15 mouse cellular contexts compared by ENCODE assay signal in the genomic region with DNA sequence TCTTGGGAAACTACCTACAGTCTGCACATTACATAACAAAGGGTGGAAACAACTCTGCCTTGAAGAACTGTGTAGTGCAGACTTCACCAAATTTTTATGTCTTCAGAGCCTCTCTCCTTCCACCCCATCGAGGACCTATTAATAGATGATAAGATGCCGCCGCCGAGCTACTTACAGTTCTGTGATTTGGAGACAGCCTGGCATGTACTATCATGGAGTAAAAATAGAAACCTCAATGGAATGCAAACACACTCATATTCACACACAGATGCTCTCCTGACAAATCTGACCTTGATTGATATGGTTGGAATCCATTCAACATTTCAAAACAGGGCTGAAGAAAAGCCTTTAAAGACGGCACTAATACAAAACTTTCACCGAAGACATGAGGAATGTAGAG.
DNase-seq lines count a peak whose midpoint lies in the region; ATAC-seq and TF ChIP-seq lines count a peak whose summit lies in the region.
"Had no signal": no experiment of that assay in that cellular context is flagged by ENCODE, and none has a peak within 500 bp of the region (broad histone marks: within the 10 kb centered on the region; RNA-seq: fewer than 3 reads in every experiment).

No protein-coding gene starts in this region.

- no peaks in the 10 kb centered on the region for H3K27me3 ChIP-seq in heart, embryonic 11.5 days (ENCODE audit: control insufficient read depth, insufficient read depth, low read length)
- H3K27me3 ChIP-seq in myocyte (ENCODE audit: control insufficient read depth, insufficient read depth, insufficient read length), result no peaks in the 10 kb centered on the region
- H3K27me3 ChIP-seq in stomach, postnatal 0 days (ENCODE audit: control insufficient read depth, insufficient read depth, low read length), result no peaks in the 10 kb centered on the region
- H3K27me3 ChIP-seq: hindbrain, embryonic 12.5 days; megakaryocyte, embryonic 14.5 days had no signal

- TF ChIP-seq EP300 in stomach, postnatal 0 days (optimal IDR thresholded peaks at IDR 0.05), result no peak

- TF ChIP-seq POLR2A in myocyte (IDR thresholded peaks at IDR 0.05; ENCODE audit: insufficient read length, low read depth), result no peak

- no peak overlapping the region for H3K4me3 ChIP-seq in heart, embryonic 11.5 days (ENCODE audit: low read depth, low read length)
- no peak overlapping the region for H3K4me3 ChIP-seq in myocyte
- no peak overlapping the region for H3K4me3 ChIP-seq in stomach, postnatal 0 days (ENCODE audit: low read depth, low read length)
- H3K4me3 ChIP-seq: erythroblast, embryonic 14.5 days; hindbrain, embryonic 12.5 days; megakaryocyte, embryonic 14.5 days had no signal

- H3K36me3 ChIP-seq in heart, embryonic 11.5 days (ENCODE audit: control insufficient read depth, insufficient read depth, low read length), result no peaks in the 10 kb centered on the region
- H3K36me3 ChIP-seq in myocyte (ENCODE audit: control insufficient read depth, insufficient read depth), result no peaks in the 10 kb centered on the region
- H3K36me3 ChIP-seq in stomach, postnatal 0 days (ENCODE audit: control insufficient read depth, insufficient read depth, low read length), result no peaks in the 10 kb centered on the region
- H3K36me3 ChIP-seq: hindbrain, embryonic 12.5 days had no signal

- H3K9me3 ChIP-seq in heart, embryonic 11.5 days (replicated peaks; ENCODE audit: control insufficient read depth, low read length), result no peaks in the 10 kb centered on the region
- H3K9me3 ChIP-seq in stomach, postnatal 0 days (ENCODE audit: control insufficient read depth, low read length), result no peaks in the 10 kb centered on the region
- H3K9me3 ChIP-seq: hindbrain, embryonic 12.5 days had no signal

- H3K4me2 ChIP-seq in heart, embryonic 11.5 days, result peak overlapping the region; percentile 16; the same call in 1 of the 2 replicates
- peak overlapping the region; percentile 10 for H3K4me2 ChIP-seq in myocyte (ENCODE audit: low read depth)
- no peak overlapping the region for H3K4me2 ChIP-seq in stomach, postnatal 0 days (replicated peaks; ENCODE audit: low read depth)
- H3K4me2 ChIP-seq: hindbrain, embryonic 12.5 days had no signal

- H3K27ac ChIP-seq in heart, embryonic 11.5 days (ENCODE audit: low read depth, low read length), result peak overlapping the region; percentile 6; the same call in 1 of the 2 replicates
- H3K27ac ChIP-seq in stomach, postnatal 0 days (replicated peaks), result no peak overlapping the region
- H3K27ac ChIP-seq: hindbrain, embryonic 12.5 days had no signal

- intact Hi-C loops in left cerebral cortex, postnatal 14 days (cut with DNase I), result no loop called here
- intact Hi-C loops in gastrocnemius, postnatal 14 days (cut with DNase I; ENCODE audit: low total_unique reads), result no loop called here

- H3K4me1 ChIP-seq in heart, embryonic 11.5 days (ENCODE audit: control insufficient read depth, insufficient read depth, low read length), result peaks cover 14% of the 10 kb centered on the region
- no peaks in the 10 kb centered on the region for H3K4me1 ChIP-seq in stomach, postnatal 0 days (replicated peaks; ENCODE audit: control insufficient read depth, insufficient read depth)
- H3K4me1 ChIP-seq: hindbrain, embryonic 12.5 days; megakaryocyte, embryonic 14.5 days had no signal

- no peak overlapping the region for H3K9ac ChIP-seq in heart, embryonic 11.5 days (ENCODE audit: low read depth, low read length)
- no peak overlapping the region for H3K9ac ChIP-seq in stomach, postnatal 0 days (ENCODE audit: low read length)
- H3K9ac ChIP-seq: hindbrain, embryonic 12.5 days had no signal

- no peak overlapping the region for H3ac ChIP-seq in myocyte (ENCODE audit: control insufficient read depth, insufficient read length)

- ATAC-seq in heart, embryonic 11.5 days (replicated peaks; ENCODE audit: insufficient number of reproducible peaks, low FRiP score, low TSS enrichment), result no peak
- ATAC-seq in stomach, postnatal 0 days (ENCODE audit: low FRiP score, low TSS enrichment), result no peak

- TF ChIP-seq CTCF in stomach, postnatal 0 days (IDR thresholded peaks at IDR 0.05; ENCODE audit: low read depth), result no peak

- 27% methylated on average over 6 of the region's 6 CpGs for WGBS in heart, embryonic 11.5 days (ENCODE audit: insufficient replicate concordance)
- WGBS in stomach, postnatal 0 days, result 66% methylated on average over 6 of the region's 6 CpGs

- H3K79me2 ChIP-seq in myocyte (ENCODE audit: control insufficient read depth, insufficient read depth), result no peaks in the 10 kb centered on the region

- DNase-seq in left cerebral cortex, postnatal 14 days (ENCODE audit: low spot score in 2 of 2), result peak; percentile 28 to 34
- DNase-seq in left cerebral cortex, adult 18-20 months (ENCODE audit: low spot score in 2 of 2), result no peak
- DNase-seq in gastrocnemius, postnatal 14 days, result peak; percentile 17
- no peak for DNase-seq in stomach, postnatal 0 days (ENCODE audit: low spot score)
- no peak for DNase-seq in spleen, postnatal 4 days (ENCODE audit: low spot score in 2 of 2)
- DNase-seq: cerebellum, adult 8-10 months; kidney, adult 11 months; kidney, postnatal 25 days; layer of hippocampus, postnatal 36 days; thymus, postnatal 25 days had no signal

TF ChIP-seq in myocyte, 11 proteins besides CTCF, POLR2A, EP300 and RAD21:
- TF ChIP-seq TCF12 (IDR thresholded peaks at IDR 0.05; ENCODE audit: insufficient read depth, poor library complexity, severe bottlenecking) (no peak), TCF3 (IDR thresholded peaks at IDR 0.05; ENCODE audit: insufficient read length, low read depth) (no peak), POLR2AphosphoS2 (IDR thresholded peaks at IDR 0.05; ENCODE audit: insufficient read length, low read depth) (no peak), MYOG (IDR thresholded peaks at IDR 0.05; ENCODE audit: control insufficient read depth in 1 of 3, insufficient read depth in 1 of 3, insufficient read length in 2 of 3, low read depth in 2 of 3) (no peak), SRF (IDR thresholded peaks at IDR 0.05; ENCODE audit: control insufficient read depth, insufficient read length, low read depth) (no peak), CEBPB (IDR thresholded peaks at IDR 0.05; ENCODE audit: insufficient read depth, poor library complexity, severe bottlenecking) (no peak), REST (IDR thresholded peaks at IDR 0.05; ENCODE audit: insufficient read depth, insufficient read length) (no peak), MYOD1 (IDR thresholded peaks at IDR 0.05; ENCODE audit: control insufficient read depth in 1 of 3, insufficient read length in 2 of 3, low read depth in 2 of 3) (no peak), E2F4 (IDR thresholded peaks at IDR 0.05; ENCODE audit: insufficient read depth) (no peak)

Comparison
In these comparisons a context has a peak if more than half of its experiments do, and no peak if none do; other contexts are left out.
1. DNase-seq: peak in left cerebral cortex, postnatal 14 days (2 of 2) and gastrocnemius, postnatal 14 days (single experiment); none in left cerebral cortex, adult 18-20 months (0 of 2), stomach, postnatal 0 days (single experiment) and spleen, postnatal 4 days (0 of 2).